Mouse (Mus musculus): ENCODE measurements around the gene 4933402N03Rik.

- TF ChIP-seq CTCF (IDR thresholded peaks at IDR 0.05; ENCODE audit: extremely low read depth, insufficient read depth, low read length) (no peak), POLR2A (IDR thresholded peaks at IDR 0.05; ENCODE audit: extremely low read depth, insufficient read depth, low read length) (no peak)
Observed at GRCm38 (mm10) chr7:131130021-131130420, 16.1 kb downstream of the 4933402N03Rik start.
